Mouse (Mus musculus): ENCODE data around the gene 4931414P19Rik. TPM values are rescaled to one million over a fixed set of nuclear protein-coding genes. Genes with fewer than 3 reads are reported as not detected.

Gene 4931414P19Rik
- 10.2 and 11.3 TPM in 2 replicates for polyA plus RNA-seq (2015; fragmentation: Nextera tagmentation; extraction: Ambion mirVana)

DNA sequence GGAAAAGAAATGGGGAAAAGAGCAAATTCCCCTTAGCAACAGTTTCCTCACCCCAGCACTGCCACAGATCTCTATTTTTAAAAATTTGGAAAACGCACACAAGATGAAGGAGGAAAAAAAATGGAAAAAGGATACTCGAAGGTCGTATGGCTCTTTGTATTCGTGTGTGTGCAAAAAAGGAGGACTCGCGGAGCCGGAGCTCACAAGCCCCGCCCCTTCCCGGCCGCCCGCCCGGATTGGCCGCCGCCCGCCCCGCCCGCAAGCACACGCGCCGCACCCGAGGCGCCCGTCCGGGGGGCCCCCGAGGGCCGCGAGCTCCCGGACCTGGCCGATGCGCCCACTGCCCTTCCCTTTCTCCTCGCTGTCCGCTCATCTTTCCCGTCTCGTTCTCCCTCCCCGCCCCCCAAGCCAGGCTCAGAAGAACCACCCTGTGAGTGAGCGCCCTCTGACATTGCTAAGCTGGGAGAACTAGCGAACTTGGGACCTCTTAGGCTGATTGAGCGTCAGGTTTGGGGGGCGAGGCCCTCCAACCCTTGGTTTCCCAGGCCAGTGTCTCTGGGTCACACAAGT is at the start of gene 4931414P19Rik:
Gene 4931414P19Rik (minus strand): TSS at position 242 of the 570 bp plus-strand sequence.
- H3K4me1 ChIP-seq: peaks cover 22% of the 10 kb centered on the region
- peak within 1 kb of the TSS; percentile 65 for H3K4me2 ChIP-seq
- peak within 1 kb of the TSS; percentile 41 for H3K9ac ChIP-seq
- peak within 1 kb of the TSS; percentile 51 for H3K4me3 ChIP-seq (replicated peaks)
- H3K36me3 ChIP-seq: peaks cover under 1% of the 10 kb centered on the region; the same call in 1 of the 2 replicates
- no peaks in the 10 kb centered on the region for H3K27me3 ChIP-seq
- under 1% methylated on average over 37 of the region's 39 CpGs for WGBS
- H3K9me3 ChIP-seq (replicated peaks): no peaks in the 10 kb centered on the region
- ATAC-seq (replicated peaks; ENCODE audit: low FRiP score): peak; percentile 67
- H3K27ac ChIP-seq: peak within 1 kb of the TSS; percentile 83

DNA sequence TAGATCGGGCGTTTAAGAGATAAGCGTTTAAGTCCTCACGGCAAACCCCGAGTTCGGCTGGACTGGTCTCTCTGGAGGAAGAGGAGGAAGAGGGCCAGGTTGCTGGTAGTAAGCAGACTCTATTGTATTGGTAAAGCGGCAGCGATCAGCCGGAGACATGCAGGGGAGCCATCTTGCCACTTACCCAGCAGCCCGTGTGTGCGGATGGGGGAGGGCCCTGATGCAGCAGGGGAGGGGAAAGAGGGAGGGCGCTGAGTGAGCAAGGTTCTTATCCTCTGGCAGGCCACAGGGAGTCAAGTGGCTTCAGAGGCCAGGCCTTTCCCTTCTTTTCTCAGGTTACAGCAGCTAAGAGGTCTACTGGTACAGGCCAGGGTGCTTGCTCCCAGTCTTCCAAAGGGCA is 47.7 kb upstream of the 4931414P19Rik start:
- peak overlapping the region; percentile 71 for H3K4me3 ChIP-seq (replicated peaks)
- H3K9ac ChIP-seq: peak overlapping the region; percentile 86
- no peaks in the 10 kb centered on the region for H3K9me3 ChIP-seq (replicated peaks)
- H3K27ac ChIP-seq: peak overlapping the region; percentile 88
- H3K27me3 ChIP-seq: no peaks in the 10 kb centered on the region
- 0% methylated on average over 12 of the region's 12 CpGs for WGBS
- peak overlapping the region; percentile 79 for H3K4me2 ChIP-seq
- H3K36me3 ChIP-seq: peaks cover 76% of the 10 kb centered on the region
- peaks cover 47% of the 10 kb centered on the region for H3K4me1 ChIP-seq
- peak; percentile 92 for ATAC-seq (replicated peaks; ENCODE audit: low FRiP score)

GRCm38 (mm10) chr14:54652787-54653186 is 47.0 kb upstream of the 4931414P19Rik start:
- peaks cover 76% of the 10 kb centered on the region for H3K36me3 ChIP-seq
- peaks cover 49% of the 10 kb centered on the region for H3K4me1 ChIP-seq
- WGBS: 0% methylated on average over 7 of the region's 7 CpGs
- no peaks in the 10 kb centered on the region for H3K9me3 ChIP-seq (replicated peaks)
- H3K4me2 ChIP-seq: peak overlapping the region; percentile 79
- no peaks in the 10 kb centered on the region for H3K27me3 ChIP-seq
- no peak for ATAC-seq (replicated peaks; ENCODE audit: low FRiP score)
- H3K27ac ChIP-seq: peak overlapping the region; percentile 88
- peak overlapping the region; percentile 71 for H3K4me3 ChIP-seq (replicated peaks)
- H3K9ac ChIP-seq: peak overlapping the region; percentile 86

- peaks cover 49% of the 10 kb centered on the region for H3K4me1 ChIP-seq
- ATAC-seq (replicated peaks; ENCODE audit: low FRiP score): no peak
- 79% methylated on average over 4 of the region's 4 CpGs for WGBS
- peaks cover 76% of the 10 kb centered on the region for H3K36me3 ChIP-seq
- H3K27ac ChIP-seq: peak overlapping the region; percentile 88
- no peaks in the 10 kb centered on the region for H3K9me3 ChIP-seq (replicated peaks)
- peak overlapping the region; percentile 86 for H3K9ac ChIP-seq
- no peaks in the 10 kb centered on the region for H3K27me3 ChIP-seq
- H3K4me2 ChIP-seq: peak overlapping the region; percentile 79
- H3K4me3 ChIP-seq (replicated peaks): 0 out of 2 replicates have a peak overlapping the region, but pooled peaks have one; percentile 71
These were observed 45.8 kb upstream of the 4931414P19Rik start for GRCm38 (mm10) chr14:54651556-54651955.

DNA sequence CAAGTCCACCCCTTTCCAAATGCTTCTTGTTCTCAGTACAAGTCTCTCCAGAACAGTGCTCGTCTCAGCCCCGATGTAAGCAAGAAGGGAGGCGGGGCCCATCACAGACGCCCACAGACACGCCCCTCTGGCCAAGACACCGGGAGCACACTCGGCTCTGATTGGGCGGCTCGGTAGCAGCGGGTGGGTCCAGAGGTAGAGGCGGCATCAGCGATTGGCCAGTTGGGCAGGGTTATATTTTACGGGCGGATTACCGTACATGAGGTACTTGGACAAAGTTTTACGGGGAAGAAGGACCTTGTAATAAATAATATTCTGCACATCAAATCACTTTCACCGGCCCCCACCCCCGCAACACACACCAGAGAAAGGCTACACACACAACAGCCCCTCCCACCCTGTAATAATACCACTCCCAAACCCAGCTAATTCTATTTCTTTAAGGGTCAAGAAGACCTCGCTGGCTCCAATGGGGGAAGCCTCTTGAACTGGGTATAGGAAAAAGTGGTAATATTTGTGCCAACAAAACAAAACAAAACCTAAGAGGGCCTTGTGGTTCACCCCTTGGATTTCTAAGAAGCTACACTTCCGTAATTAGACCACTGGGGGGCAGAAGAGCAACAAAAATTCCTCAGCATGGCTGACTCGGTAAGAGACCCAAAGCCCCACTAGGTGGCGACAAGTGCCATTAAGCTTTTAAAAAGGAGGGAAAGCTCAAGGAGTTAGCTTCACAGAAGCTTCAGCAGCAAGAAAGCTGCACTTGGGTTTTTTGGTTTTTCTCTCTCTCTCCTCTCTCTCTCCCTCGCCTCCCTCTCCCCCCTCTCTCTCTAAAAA is 45.0 kb upstream of the 4931414P19Rik start:
- H3K36me3 ChIP-seq: peaks cover 76% of the 10 kb centered on the region
- peak overlapping the region; percentile 88 for H3K27ac ChIP-seq
- ATAC-seq (replicated peaks; ENCODE audit: low FRiP score): peak; percentile 24
- no peak overlapping the region for H3K9ac ChIP-seq
- H3K9me3 ChIP-seq (replicated peaks): no peaks in the 10 kb centered on the region
- no peaks in the 10 kb centered on the region for H3K27me3 ChIP-seq
- 65% methylated on average over 23 of the region's 23 CpGs for WGBS
- peaks cover 49% of the 10 kb centered on the region for H3K4me1 ChIP-seq
- no peak overlapping the region for H3K4me3 ChIP-seq (replicated peaks)
- no peak overlapping the region for H3K4me2 ChIP-seq

DNA sequence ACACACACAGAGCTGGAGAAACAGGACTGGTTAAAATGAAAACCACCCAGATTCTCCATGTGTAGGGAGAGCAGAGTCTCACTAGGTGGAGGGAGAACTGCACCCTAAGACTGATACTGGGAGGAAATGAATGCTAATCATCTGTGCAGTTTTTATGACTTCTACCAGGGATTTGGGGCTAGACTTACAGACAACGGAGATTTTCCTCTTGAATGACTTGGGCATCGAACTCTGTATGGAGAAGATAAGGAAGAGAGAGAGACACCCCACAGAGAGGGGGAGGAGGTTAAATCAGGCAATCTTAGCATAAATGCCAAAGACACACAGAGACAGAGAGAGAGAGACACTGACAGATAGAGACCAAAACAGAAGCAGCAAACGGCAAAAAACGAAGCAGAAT is 42.1 kb upstream of the 4931414P19Rik start:
- H3K9me3 ChIP-seq (replicated peaks): no peaks in the 10 kb centered on the region
- H3K4me2 ChIP-seq: no peak overlapping the region
- H3K4me1 ChIP-seq: peaks cover 38% of the 10 kb centered on the region
- no peaks in the 10 kb centered on the region for H3K27me3 ChIP-seq
- no peak overlapping the region for H3K27ac ChIP-seq
- WGBS: 79% methylated on average over 4 of the region's 4 CpGs
- H3K4me3 ChIP-seq (replicated peaks): no peak overlapping the region
- ATAC-seq (replicated peaks; ENCODE audit: low FRiP score): no peak
- H3K36me3 ChIP-seq: peaks cover 87% of the 10 kb centered on the region
- H3K9ac ChIP-seq: no peak overlapping the region

DNA sequence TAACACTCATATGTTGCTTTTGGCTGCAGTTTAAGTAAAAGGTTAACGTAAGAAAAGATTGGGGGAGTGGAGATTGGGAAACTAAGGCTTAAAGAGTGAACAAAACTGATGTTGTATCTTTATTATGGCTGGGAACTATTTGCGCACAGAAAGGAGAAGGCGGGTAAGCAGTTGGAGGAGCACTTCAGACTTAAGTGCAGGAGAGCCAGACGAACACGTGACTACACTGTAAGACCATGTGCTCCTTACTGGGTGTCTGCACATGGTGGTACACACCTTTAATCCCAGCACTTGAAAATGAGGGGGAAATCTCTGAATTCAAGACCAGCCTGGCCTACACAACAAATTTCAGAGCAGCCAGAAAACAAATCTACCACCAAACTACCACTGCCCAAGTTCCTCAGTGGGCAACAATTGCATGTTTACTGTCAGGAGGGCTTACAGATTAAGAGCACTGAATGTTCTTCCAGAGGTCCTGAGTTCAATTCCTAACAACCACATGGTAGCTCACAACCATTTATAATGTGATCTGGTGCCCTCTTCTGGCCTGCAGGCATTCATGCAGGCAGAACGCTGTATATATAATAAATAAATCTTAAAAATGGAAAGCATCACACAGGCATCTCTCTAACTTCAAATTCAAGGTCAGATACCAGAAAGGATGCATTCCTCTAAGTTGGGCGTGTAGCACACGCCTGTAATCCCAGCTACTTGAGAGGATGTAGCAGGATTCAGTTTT is 41.3 kb upstream of the 4931414P19Rik start:
- WGBS: 89% methylated on average over 8 of the region's 8 CpGs
- H3K4me3 ChIP-seq (replicated peaks): no peak overlapping the region

DNA sequence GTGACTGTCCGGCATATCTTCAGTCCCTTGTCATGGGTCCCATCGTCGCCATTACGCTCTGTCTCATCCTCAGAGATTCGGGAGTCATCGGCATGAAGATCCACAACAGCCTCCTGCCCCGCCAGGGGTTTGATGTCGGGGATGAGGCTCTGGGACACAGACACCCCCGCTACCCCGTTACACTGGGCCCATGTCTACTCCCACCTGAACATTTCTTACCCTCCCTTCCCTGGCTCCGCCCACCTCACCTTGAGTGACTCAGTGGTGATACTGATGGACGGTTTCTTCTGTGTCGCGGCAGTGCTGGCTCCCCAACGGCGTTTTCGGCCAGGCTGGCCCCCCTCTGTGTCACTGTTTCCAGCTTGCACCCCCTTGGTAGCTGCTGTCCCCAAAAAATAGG is 40.7 kb upstream of the 4931414P19Rik start:
- 92% methylated on average over 17 of the region's 17 CpGs for WGBS
- Histone ChIP-seq H3K4me1 (peaks cover 28% of the 10 kb centered on the region), H3K4me2 (no peak overlapping the region), H3K36me3 (peaks cover 91% of the 10 kb centered on the region), H3K27me3 (no peaks in the 10 kb centered on the region), H3K4me3 (replicated peaks) (no peak overlapping the region), H3K9me3 (replicated peaks) (no peaks in the 10 kb centered on the region), H3K9ac (no peak overlapping the region), H3K27ac (no peak overlapping the region)
- no peak for ATAC-seq (replicated peaks; ENCODE audit: low FRiP score)

More for the DNA sequence above, 41.3 kb upstream of the 4931414P19Rik start:
- H3K9ac ChIP-seq: no peak overlapping the region
- H3K4me2 ChIP-seq: no peak overlapping the region
- no peak for ATAC-seq (replicated peaks; ENCODE audit: low FRiP score)
- H3K27me3 ChIP-seq: no peaks in the 10 kb centered on the region
- H3K4me1 ChIP-seq: peaks cover 30% of the 10 kb centered on the region
- H3K9me3 ChIP-seq (replicated peaks): no peaks in the 10 kb centered on the region
- H3K27ac ChIP-seq: no peak overlapping the region
- H3K36me3 ChIP-seq: peaks cover 96% of the 10 kb centered on the region

DNA sequence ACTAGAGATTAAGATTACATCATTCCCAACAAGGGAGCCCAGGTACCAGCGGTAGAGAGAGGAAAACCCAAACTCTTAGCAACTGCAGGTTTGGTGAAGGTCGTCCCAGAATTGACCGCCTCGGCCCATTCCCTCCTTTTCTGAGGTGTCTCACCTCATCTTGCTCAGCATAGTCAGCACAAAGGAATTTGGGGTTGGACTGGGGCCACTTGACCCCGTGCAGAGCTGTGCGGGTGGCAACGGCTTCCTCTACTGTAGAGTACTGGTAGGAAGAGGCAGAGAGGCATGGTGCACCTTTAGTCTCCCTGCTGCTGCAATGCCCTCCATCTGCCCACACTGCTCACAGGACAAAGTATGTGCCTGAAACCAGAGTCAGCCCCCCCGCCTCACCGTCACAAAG is 38.5 kb upstream of the 4931414P19Rik start:
- H3K9ac ChIP-seq: no peak overlapping the region
- no peak for ATAC-seq (replicated peaks; ENCODE audit: low FRiP score)
- 85% methylated on average over 9 of the region's 9 CpGs for WGBS
- no peaks in the 10 kb centered on the region for H3K27me3 ChIP-seq
- H3K4me3 ChIP-seq (replicated peaks): no peak overlapping the region
- H3K4me2 ChIP-seq: no peak overlapping the region
- H3K4me1 ChIP-seq: peaks cover 28% of the 10 kb centered on the region
- no peaks in the 10 kb centered on the region for H3K9me3 ChIP-seq (replicated peaks)
- peaks cover 71% of the 10 kb centered on the region for H3K36me3 ChIP-seq
- no peak overlapping the region for H3K27ac ChIP-seq

- Histone ChIP-seq H3K27ac (0 out of 2 replicates have a peak overlapping the region, but pooled peaks have one; percentile 9), H3K9ac (no peak overlapping the region), H3K36me3 (peaks cover 71% of the 10 kb centered on the region), H3K4me2 (no peak overlapping the region), H3K4me3 (replicated peaks) (no peak overlapping the region), H3K9me3 (replicated peaks) (no peaks in the 10 kb centered on the region), H3K27me3 (no peaks in the 10 kb centered on the region), H3K4me1 (peaks cover 25% of the 10 kb centered on the region)
- 92% methylated on average over 2 of the region's 2 CpGs for WGBS
- no peak for ATAC-seq (replicated peaks; ENCODE audit: low FRiP score)
These were observed 37.2 kb upstream of the 4931414P19Rik start for GRCm38 (mm10) chr14:54643011-54643410.

DNA sequence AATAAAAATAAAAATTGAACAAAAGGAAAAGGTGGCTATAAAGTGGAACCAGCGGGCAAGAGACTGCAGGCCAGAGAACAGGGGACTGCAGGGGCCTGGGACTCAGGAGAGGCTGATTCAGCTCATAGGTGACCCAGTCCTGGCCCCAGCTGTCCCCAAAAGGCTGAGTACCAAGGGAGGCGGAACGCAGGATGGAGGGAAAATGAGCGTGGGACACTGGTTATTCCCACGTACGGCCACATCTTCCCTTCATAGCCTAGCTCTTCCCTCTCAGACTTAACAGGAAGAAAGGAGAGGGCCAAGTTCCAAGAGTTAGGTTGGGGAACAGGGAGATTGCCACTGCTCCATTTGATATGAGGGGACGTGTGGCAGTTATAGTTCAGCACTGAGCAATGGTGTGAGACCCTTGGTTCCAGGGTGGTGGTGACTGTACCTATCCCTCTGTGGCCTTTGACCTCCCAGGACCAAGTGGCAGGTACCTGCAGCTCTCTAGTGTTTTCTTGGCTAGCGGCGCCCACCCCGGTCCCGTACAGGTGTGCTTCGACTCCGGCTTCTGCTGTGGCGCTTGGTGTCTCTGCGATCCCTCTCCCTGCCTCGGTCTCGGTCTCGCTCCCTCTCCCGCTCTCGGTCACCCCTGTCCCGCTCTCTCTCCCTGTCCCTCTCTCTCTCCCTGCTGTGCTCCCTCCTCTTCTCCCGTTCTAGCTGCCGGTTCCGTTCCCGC is 36.6 kb upstream of the 4931414P19Rik start:
- Histone ChIP-seq H3K27me3 (no peaks in the 10 kb centered on the region), H3K4me2 (no peak overlapping the region), H3K36me3 (peaks cover 71% of the 10 kb centered on the region), H3K9ac (no peak overlapping the region), H3K9me3 (replicated peaks) (no peaks in the 10 kb centered on the region), H3K4me3 (replicated peaks) (no peak overlapping the region), H3K27ac (peak overlapping the region; percentile 82; the same call in 1 of the 2 replicates), H3K4me1 (peaks cover 25% of the 10 kb centered on the region)
- ATAC-seq (replicated peaks; ENCODE audit: low FRiP score): no peak
- 81% methylated on average over 25 of the region's 25 CpGs for WGBS

Data from kidney, embryonic 15.5 days (tissue).